Mouse (Mus musculus) forebrain, embryonic 11.5 days (tissue): ENCODE measurements around the gene Chfr. TPM values are rescaled to one million over a fixed set of nuclear protein-coding genes. Genes with fewer than 3 reads are reported as not detected.

Source experiments
- ATAC-seq: fragments of 200-750 bp; cut with Nextera tagmentation; replicated peaks from 2 replicates; pipeline ENCODE4 v1.8.0; 2017; ENCODE audit warnings: moderate TSS enrichment; ENCODE audit not compliant: low FRiP score
- DNase-seq: peaks from one replicate; pipeline ENCODE4 v3.0.0-alpha.2; 2017; ENCODE audit warnings: low spot score
- H3K27ac ChIP-seq: fragments of 300-500 bp; sonication (generic); 2 replicates; pipeline ENCODE4 v1.5.1; 2014; ENCODE audit warnings: low read depth, low read length
- H3K27me3 ChIP-seq: fragments of 300-500 bp; sonication (generic); 2 replicates; pipeline ENCODE4 v1.6.1; 2014; ENCODE audit warnings: mild to moderate bottlenecking, low read length, mixed read lengths; ENCODE audit not compliant: control insufficient read depth, insufficient read depth
- H3K36me3 ChIP-seq: fragments of 300-500 bp; sonication (generic); 2 replicates; pipeline ENCODE4 v1.6.1; 2014; ENCODE audit warnings: mild to moderate bottlenecking, low read length, moderate library complexity, mixed read lengths; ENCODE audit not compliant: control insufficient read depth, insufficient read depth
- H3K4me1 ChIP-seq: fragments of 300-500 bp; sonication (generic); replicated peaks from 2 replicates; pipeline ENCODE4 v1.6.1; 2014; ENCODE audit warnings: low read length, mixed read lengths; ENCODE audit not compliant: control insufficient read depth, insufficient read depth
- H3K4me2 ChIP-seq: fragments of 300-500 bp; sonication (generic); 2 replicates; pipeline ENCODE4 v1.6.1; 2014; ENCODE audit warnings: low read depth, mild to moderate bottlenecking, low read length, moderate library complexity, mixed read lengths; ENCODE audit not compliant: severe bottlenecking
- H3K4me3 ChIP-seq: fragments of 300-500 bp; sonication (generic); 2 replicates; pipeline ENCODE4 v1.5.1; 2014; ENCODE audit warnings: low read depth, low read length
- H3K9ac ChIP-seq: fragments of 300-500 bp; sonication (generic); 2 replicates; pipeline ENCODE4 v1.6.1; 2014; ENCODE audit warnings: low read length
- H3K9me3 ChIP-seq: fragments of 300-500 bp; sonication (generic); 2 replicates; pipeline ENCODE4 v1.6.1; 2016; ENCODE audit warnings: low read length, mixed read lengths; ENCODE audit not compliant: control insufficient read depth
- WGBS: fragments of 180-500 bp; shearing (Covaris S2); extraction: QIAGEN DNeasy Blood & Tissue Kit; methylation state at CpG from one replicate; pipeline ENCODE4 v1.1.7; 2014; 5-methylcytosine and 5-hydroxymethylcytosine counted together
- polyA plus RNA-seq: library from polyadenylated mRNA; unstranded; fragments of >200 nt; fragmentation: Nextera tagmentation; extraction: Ambion mirVana; gene quantifications from 2 replicates; pipeline ENCODE4 v1.2.1, GENCODE M21; 2014

The Chfr gene
- polyA plus RNA-seq, 1 experiment from 2014 or later = 69.2 TPM

- ATAC-seq (no peak), DNase-seq (no peak)
- H3K27ac ChIP-seq = no peak overlapping the region
- 91% methylated on average over 10 of the region's 10 CpGs for WGBS
- peaks cover 6% of the 10 kb centered on the region; the same call in 1 of the 2 replicates for H3K36me3 ChIP-seq
- no peaks in the 10 kb centered on the region for H3K9me3 ChIP-seq
- H3K9ac ChIP-seq = no peak overlapping the region
- H3K27me3 ChIP-seq = no peaks in the 10 kb centered on the region
- H3K4me3 ChIP-seq = no peak overlapping the region
- no peaks in the 10 kb centered on the region for H3K4me1 ChIP-seq
- H3K4me2 ChIP-seq = no peak overlapping the region
These were observed 67.7 kb downstream of the Chfr start for GRCm38 (mm10) chr5:110203164-110203895.

- ATAC-seq = no peak
- Histone ChIP-seq H3K9ac (no peak overlapping the region), H3K4me3 (no peak overlapping the region), H3K36me3 (peaks cover 6% of the 10 kb centered on the region; the same call in 1 of the 2 replicates), H3K4me1 (no peaks in the 10 kb centered on the region), H3K4me2 (no peak overlapping the region), H3K27ac (no peak overlapping the region), H3K9me3 (no peaks in the 10 kb centered on the region), H3K27me3 (no peaks in the 10 kb centered on the region)
- WGBS = 80% methylated on average over 6 of the region's 6 CpGs
- DNase-seq = no peak
These were observed 69.1 kb downstream of the Chfr start for GRCm38 (mm10) chr5:110204777-110205176.

GRCm38 (mm10) chr5:110211312-110211711, 75.7 kb downstream of the Chfr start:
- ATAC-seq (no peak), DNase-seq (no peak)
- H3K9ac ChIP-seq = no peak overlapping the region

GRCm38 (mm10) chr5:110216780-110217179, 81.1 kb downstream of the Chfr start:
- DNase-seq = no peak
- WGBS = 91% methylated on average over 3 of the region's 3 CpGs
- Histone ChIP-seq H3K4me2 (no peak overlapping the region), H3K4me1 (no peaks in the 10 kb centered on the region), H3K9ac (no peak overlapping the region), H3K9me3 (no peaks in the 10 kb centered on the region), H3K27ac (no peak overlapping the region), H3K4me3 (no peak overlapping the region), H3K36me3 (peaks cover 7% of the 10 kb centered on the region; the same call in 1 of the 2 replicates), H3K27me3 (no peaks in the 10 kb centered on the region)
- ATAC-seq = no peak

More at GRCm38 (mm10) chr5:110211312-110211711, 75.7 kb downstream of the Chfr start:
- H3K27ac ChIP-seq = no peak overlapping the region
- H3K9me3 ChIP-seq = no peaks in the 10 kb centered on the region
- no peak overlapping the region for H3K4me2 ChIP-seq
- H3K4me1 ChIP-seq = no peaks in the 10 kb centered on the region
- 93% methylated on average over 2 of the region's 2 CpGs for WGBS
- no peak overlapping the region for H3K4me3 ChIP-seq
- H3K36me3 ChIP-seq = peaks cover 12% of the 10 kb centered on the region; the same call in 1 of the 2 replicates
- no peaks in the 10 kb centered on the region for H3K27me3 ChIP-seq

DNA sequence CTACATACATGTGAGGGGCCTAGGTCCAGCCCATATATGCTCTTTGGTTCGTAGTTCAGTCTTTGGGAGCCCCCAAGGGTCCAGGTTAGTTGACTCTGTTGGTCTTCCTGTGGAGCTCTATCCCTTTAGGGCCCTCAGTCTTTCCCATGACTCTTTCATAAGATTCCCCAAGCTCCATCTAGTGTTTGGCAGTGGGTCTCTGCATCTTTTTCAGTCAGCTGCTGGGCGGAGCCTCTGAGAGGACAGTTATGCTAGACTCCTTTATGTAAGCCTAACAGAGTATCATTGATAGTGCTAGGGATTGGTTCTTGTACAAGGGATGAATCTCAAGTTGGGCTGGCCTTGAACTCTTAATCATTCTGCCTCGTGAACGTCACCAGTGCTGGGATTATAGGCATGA, 84.7 kb downstream of the Chfr start:
- no peaks in the 10 kb centered on the region for H3K4me1 ChIP-seq

More for the DNA sequence above, 84.7 kb downstream of the Chfr start:
- WGBS = 94% methylated on average over 4 of the region's 4 CpGs
- Histone ChIP-seq H3K27me3 (no peaks in the 10 kb centered on the region), H3K9ac (no peak overlapping the region), H3K9me3 (no peaks in the 10 kb centered on the region), H3K36me3 (peaks cover 5% of the 10 kb centered on the region; the same call in 1 of the 2 replicates), H3K4me3 (no peak overlapping the region), H3K27ac (no peak overlapping the region), H3K4me2 (no peak overlapping the region)
- DNase-seq (no peak), ATAC-seq (no peak)

Other genes with a start within 250 kb of the Chfr start
- gene Gm15446, start 212.4 kb upstream of the Chfr start, polyA plus RNA-seq = 0.68 and 1.1 TPM in 2 replicates
- gene Zfp932, start 139.3 kb upstream of the Chfr start, polyA plus RNA-seq = 28.0 and 28.6 TPM in 2 replicates
- 5.7 and 6.4 TPM in 2 replicates for gene Gm17655, start 63.3 kb upstream of the Chfr start, polyA plus RNA-seq
- 1.3 and 2.7 TPM in 2 replicates for gene Gm35315, start 41.4 kb upstream of the Chfr start, polyA plus RNA-seq
- 0.43 and 1.3 TPM in 2 replicates for gene Plcxd1, start 35.9 kb upstream of the Chfr start, polyA plus RNA-seq
- 24.4 and 28.2 TPM in 2 replicates for gene Gtpbp6, start 27.6 kb upstream of the Chfr start, polyA plus RNA-seq
- 6.3 and 6.4 TPM in 2 replicates for gene Zfp605, start 25.8 kb upstream of the Chfr start, polyA plus RNA-seq
- gene Golga3, start 40.9 kb downstream of the Chfr start, polyA plus RNA-seq = 20.0 and 20.7 TPM in 2 replicates
- 39.0 and 48.6 TPM in 2 replicates for gene Ankle2, start 95.2 kb downstream of the Chfr start, polyA plus RNA-seq
- gene Pgam5, start 134.1 kb downstream of the Chfr start, polyA plus RNA-seq = 92.4 and 104 TPM in 2 replicates
- 10.7 and 12.2 TPM in 2 replicates for gene Pxmp2, start 150.3 kb downstream of the Chfr start, polyA plus RNA-seq
- 49.8 and 50.7 TPM in 2 replicates for gene Pole, start 150.5 kb downstream of the Chfr start, polyA plus RNA-seq
- 1.0 and 1.3 TPM in 2 replicates for gene P2rx2, start 207.4 kb downstream of the Chfr start, polyA plus RNA-seq
- gene Lrcol1, start 208.9 kb downstream of the Chfr start, polyA plus RNA-seq = not detected in 2 replicates